Mouse (Mus musculus): ENCODE data around the gene Atp11a.

DNA sequence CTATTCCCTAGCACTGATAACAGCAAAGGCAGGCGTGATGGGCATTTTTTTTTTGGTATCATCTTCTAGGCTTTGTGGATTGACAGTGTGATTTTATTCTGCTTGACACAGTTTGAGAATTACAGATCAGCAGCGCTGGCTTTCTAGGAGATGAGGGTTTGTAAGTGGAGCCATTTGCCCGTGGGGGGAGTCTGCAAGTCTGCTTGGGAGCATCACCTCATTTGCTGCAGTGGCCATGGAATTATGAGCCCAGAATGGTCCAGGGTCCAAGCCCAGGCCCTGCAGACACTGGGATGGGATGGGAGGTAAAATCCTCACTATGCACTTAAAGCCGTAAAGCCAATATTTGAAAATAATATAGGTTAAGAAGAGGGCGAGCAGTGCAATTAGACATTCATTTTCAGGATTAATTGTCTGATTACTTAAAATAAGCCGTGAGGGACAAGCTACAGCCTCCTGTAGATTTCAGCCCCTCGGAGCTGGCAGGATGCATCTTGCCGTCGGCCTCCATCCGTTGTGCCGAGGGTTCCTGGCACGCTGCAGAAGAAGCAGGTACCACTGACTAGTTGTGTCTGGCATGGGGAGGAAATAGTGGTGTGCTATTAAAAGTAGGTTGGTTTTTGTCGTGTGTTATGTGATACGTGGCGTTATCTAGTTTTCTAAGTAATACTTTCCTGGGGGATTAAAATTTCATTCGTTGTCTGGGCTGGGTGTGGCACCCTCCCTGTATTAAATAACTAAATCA, 159.5 kb downstream of the Atp11a start:
- TF ChIP-seq POLR2A (IDR thresholded peaks at IDR 0.05; ENCODE audit: low read depth, low read length) (no peak), CTCF (IDR thresholded peaks at IDR 0.05; ENCODE audit: extremely low read depth, insufficient read depth, insufficient read length, insufficient replicate concordance) (no peak)

All from spleen, adult 2 months (tissue).